Mouse (Mus musculus) megakaryocyte-erythroid progenitor cell, adult 5-6 weeks (primary cell): ENCODE data around the gene Herc3. TPM values are rescaled to one million over a fixed set of nuclear protein-coding genes. Genes with fewer than 3 reads are reported as not detected.
A peak's percentile ranks its signal among the peaks of the same experiment; 100 is the strongest.
"Not testable (repeated sequence)": the region's sequence is repeated elsewhere in the genome, so short reads cannot be mapped to it uniquely, and the experiment has no call there.

ENCODE experiments used
- ATAC-seq: replicated peaks from 2 replicates; pipeline ENCODE4 v1.8.0; 2016; ENCODE audit warnings: mild to moderate bottlenecking, inconsistent platforms; ENCODE audit not compliant: severe bottlenecking, poor library complexity, low FRiP score, low TSS enrichment
- total RNA-seq, 2 experiments: library from RNA; stranded (forward) in 1 of 2; stranded (reverse) in 1 of 2; fragments of 200-1000, 215-1000 nt in 1 of 2; fragments of >200 nt in 1 of 2; fragmentation: Nextera tagmentation in 1 of 2; gene quantifications; 2 replicates each; pipeline ENCODE4 v1.2.3; 2014 to 2017

The Herc3 gene
- total RNA-seq, 2 experiments from 2014 or later: 5.8 to 8.6 TPM

- ATAC-seq: no peak
Observed at GRCm38 (mm10) chr6:58855676-58856367, 24.6 kb downstream of the Herc3 start.

- ATAC-seq: no peak
Observed at GRCm38 (mm10) chr6:58856494-58856893, 25.2 kb downstream of the Herc3 start.

GRCm38 (mm10) chr6:58859517-58859916, 28.3 kb downstream of the Herc3 start:
- ATAC-seq: no peak

- ATAC-seq: no peak
Observed at GRCm38 (mm10) chr6:58862446-58862993, 31.3 kb downstream of the Herc3 start.

GRCm38 (mm10) chr6:58863631-58864235, 32.5 kb downstream of the Herc3 start:
- no peak for ATAC-seq

GRCm38 (mm10) chr6:58867858-58868257, 36.6 kb downstream of the Herc3 start:
- ATAC-seq: not testable (repeated sequence)

- no peak for ATAC-seq
Observed at GRCm38 (mm10) chr6:58879572-58879971, 48.3 kb downstream of the Herc3 start.

- no peak for ATAC-seq
Observed at GRCm38 (mm10) chr6:58879987-58880386, 48.7 kb downstream of the Herc3 start.

- ATAC-seq: peak; percentile 68
Observed at GRCm38 (mm10) chr6:58880861-58881260, 49.6 kb downstream of the Herc3 start.

GRCm38 (mm10) chr6:58881363-58881762, 50.1 kb downstream of the Herc3 start:
- ATAC-seq: 0 out of 2 replicates have a peak, but pooled peaks have one; percentile 12

- peak; percentile 54 for ATAC-seq
Observed at GRCm38 (mm10) chr6:58882271-58882670, 51.0 kb downstream of the Herc3 start.

GRCm38 (mm10) chr6:58889917-58890316, 58.7 kb downstream of the Herc3 start:
- peak; percentile 60 for ATAC-seq

- no peak for ATAC-seq
Observed at GRCm38 (mm10) chr6:58893307-58893706, 62.0 kb downstream of the Herc3 start.

GRCm38 (mm10) chr6:58894994-58895393, 63.7 kb downstream of the Herc3 start:
- no peak for ATAC-seq

GRCm38 (mm10) chr6:58896648-58897047, 65.4 kb downstream of the Herc3 start:
- ATAC-seq: no peak

- ATAC-seq: no peak
Observed at GRCm38 (mm10) chr6:58899076-58899475, 67.8 kb downstream of the Herc3 start.

- no peak for ATAC-seq
Observed at GRCm38 (mm10) chr6:58900536-58900935, 69.3 kb downstream of the Herc3 start.

- ATAC-seq: no peak
Observed at GRCm38 (mm10) chr6:58903171-58903570, 71.9 kb downstream of the Herc3 start.

GRCm38 (mm10) chr6:58904551-58904950, 73.3 kb downstream of the Herc3 start:
- no peak for ATAC-seq

GRCm38 (mm10) chr6:58906852-58907261, 75.6 kb downstream of the Herc3 start, which contains the start of gene Nap1l5:
Gene Nap1l5 (minus strand): TSS chr6:58907076.
- peak; percentile 41; the same call in 1 of the 2 replicates for ATAC-seq

- no peak for ATAC-seq
Observed at GRCm38 (mm10) chr6:58907336-58907735, 76.1 kb downstream of the Herc3 start.
